Mouse (Mus musculus) liver, adult 2 months (tissue): ENCODE data around the gene Fbxw9. TPM values are rescaled to one million over a fixed set of nuclear protein-coding genes. Genes with fewer than 3 reads are reported as not detected.
"Not testable (repeated sequence)": the region's sequence is repeated elsewhere in the genome, so short reads cannot be mapped to it uniquely, and the experiment has no call there.

Source experiments
- DNase-seq: peaks from one replicate; pipeline ENCODE4 v3.0.0-alpha.2; 2011; ENCODE audit warnings: low read depth, low spot score; ENCODE audit errors: extremely low read depth
- H3K27ac ChIP-seq: fragments of 200-500 bp; replicated peaks from 2 replicates; pipeline ENCODE4 v1.5.1; 2012; ENCODE audit warnings: low read depth, mild to moderate bottlenecking, control low read depth, inconsistent platforms, low read length; ENCODE audit not compliant: insufficient read depth
- H3K27me3 ChIP-seq: fragments of 200-500 bp; 2 replicates; pipeline ENCODE4 v1.6.1; 2012; ENCODE audit warnings: mild to moderate bottlenecking, moderate library complexity, low read length, inconsistent platforms; ENCODE audit not compliant: control insufficient read depth, insufficient read depth
- H3K36me3 ChIP-seq: fragments of 200-500 bp; 2 replicates; pipeline ENCODE4 v1.6.1; 2012; ENCODE audit warnings: low read length, inconsistent platforms; ENCODE audit not compliant: control insufficient read depth, insufficient read depth
- H3K4me1 ChIP-seq: fragments of 200-500 bp; 2 replicates; pipeline ENCODE4 v1.6.1; 2011; ENCODE audit warnings: low read length; ENCODE audit not compliant: control insufficient read depth, insufficient read depth
- H3K4me3 ChIP-seq: fragments of 200-500 bp; 2 replicates; pipeline ENCODE4 v1.5.1; 2011; ENCODE audit warnings: low read depth, mild to moderate bottlenecking, control low read depth, low read length, moderate library complexity; ENCODE audit not compliant: insufficient read depth
- H3K79me2 ChIP-seq: fragments of 200-500 bp; 2 replicates; pipeline ENCODE4 v1.6.1; 2012; ENCODE audit warnings: inconsistent platforms, mild to moderate bottlenecking, low read length, moderate library complexity; ENCODE audit not compliant: control insufficient read depth, insufficient read depth
- H3K9ac ChIP-seq: fragments of 200-500 bp; 2 replicates; pipeline ENCODE4 v1.6.1; 2012; ENCODE audit warnings: low read depth, mild to moderate bottlenecking, control low read depth, inconsistent platforms, low read length
- CTCF ChIP-seq: fragments of 200-500 bp; IDR thresholded peaks from 2 replicates; pipeline ENCODE4 v1.5.1; 2011; ENCODE audit warnings: low read depth, low read length, control low read depth
- POLR2A ChIP-seq: fragments of 200-500 bp; IDR thresholded peaks from 2 replicates; pipeline ENCODE4 v1.6.1; 2011; ENCODE audit warnings: low read length, control low read depth; ENCODE audit not compliant: insufficient read depth; ENCODE audit errors: extremely low read depth
- WGBS: fragments of 180-500 bp; shearing (Covaris S2); methylation state at CpG from one replicate; pipeline ENCODE4 v1.1.7; 2018; 5-methylcytosine and 5-hydroxymethylcytosine counted together
- polyA plus RNA-seq: library from polyadenylated mRNA; depleted of rRNA; stranded (reverse); fragments of >200 nt; gene quantifications from 2 replicates; pipeline ENCODE4 v1.2.3, GENCODE M21; 2012
- total RNA-seq: library from RNA; depleted of rRNA; stranded (reverse); fragments of >200 nt; gene quantifications from 2 replicates; pipeline ENCODE4 v1.2.3, GENCODE M21; 2014

The Fbxw9 gene
- total and polyA plus RNA-seq, 2 experiments, result 19.9 to 75.4 TPM

DNA sequence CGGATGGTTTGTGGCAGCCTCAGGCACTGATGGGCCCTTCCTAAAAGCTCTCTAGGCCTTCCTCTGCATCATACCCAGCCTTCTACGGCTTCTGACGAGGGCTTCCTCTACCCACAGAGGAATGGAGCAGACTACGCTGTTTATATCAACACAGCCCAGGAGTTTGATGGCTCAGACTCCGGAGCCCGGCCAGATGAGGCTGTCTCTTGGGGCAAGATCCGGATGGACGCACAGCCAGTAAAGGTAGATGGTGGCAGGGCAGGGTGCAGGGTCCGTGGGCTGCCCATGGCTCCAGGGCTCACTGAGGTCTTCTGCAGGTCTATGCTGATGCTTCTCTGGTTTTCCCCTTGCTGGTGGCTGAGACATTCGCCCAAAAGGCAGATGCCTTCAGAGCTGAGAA, 14.8 kb downstream of the Fbxw9 start:
- Histone ChIP-seq H3K9ac (no peak overlapping the region), H3K4me3 (no peak overlapping the region), H3K27ac (no peak overlapping the region), H3K79me2 (peaks cover 9% of the 10 kb centered on the region; the same call in 1 of the 2 replicates), H3K27me3 (no peaks in the 10 kb centered on the region), H3K36me3 (peaks cover 2% of the 10 kb centered on the region; the same call in 1 of the 2 replicates), H3K4me1 (peaks cover 10% of the 10 kb centered on the region)
- DNase-seq, result no peak
- no peak for TF ChIP-seq POLR2A
- TF ChIP-seq CTCF, result no peak
- 95% methylated on average over 10 of the region's 10 CpGs for WGBS

DNA sequence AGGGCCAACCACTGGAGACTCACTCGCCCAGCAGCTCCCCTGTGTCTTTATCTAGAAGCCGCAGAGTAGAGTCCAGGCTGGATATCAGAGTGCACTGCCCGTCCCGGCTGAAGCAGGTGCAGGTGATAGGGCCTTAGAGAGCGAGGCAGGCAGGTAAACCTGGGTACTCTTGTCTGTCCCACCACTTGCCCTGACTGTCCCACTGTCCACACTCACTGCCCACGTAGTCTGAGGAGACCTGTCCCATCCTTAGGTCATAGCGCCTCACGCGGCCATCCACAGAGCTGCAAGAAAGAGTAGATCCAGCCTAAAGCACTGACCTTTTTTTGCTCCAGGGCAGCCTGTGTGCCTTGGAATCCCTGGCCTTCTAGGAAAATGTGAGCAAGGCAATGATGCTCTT, 16.1 kb downstream of the Fbxw9 start:
- peaks cover 9% of the 10 kb centered on the region; the same call in 1 of the 2 replicates for H3K79me2 ChIP-seq
- H3K9ac ChIP-seq, result no peak overlapping the region
- WGBS, result 82% methylated on average over 9 of the region's 9 CpGs
- TF ChIP-seq CTCF (peak; percentile 66), POLR2A (no peak)
- H3K27ac ChIP-seq, result no peak overlapping the region
- peaks cover 2% of the 10 kb centered on the region; the same call in 1 of the 2 replicates for H3K36me3 ChIP-seq
- no peaks in the 10 kb centered on the region for H3K27me3 ChIP-seq
- peaks cover 7% of the 10 kb centered on the region for H3K4me1 ChIP-seq
- H3K4me3 ChIP-seq, result no peak overlapping the region
- no peak for DNase-seq

DNA sequence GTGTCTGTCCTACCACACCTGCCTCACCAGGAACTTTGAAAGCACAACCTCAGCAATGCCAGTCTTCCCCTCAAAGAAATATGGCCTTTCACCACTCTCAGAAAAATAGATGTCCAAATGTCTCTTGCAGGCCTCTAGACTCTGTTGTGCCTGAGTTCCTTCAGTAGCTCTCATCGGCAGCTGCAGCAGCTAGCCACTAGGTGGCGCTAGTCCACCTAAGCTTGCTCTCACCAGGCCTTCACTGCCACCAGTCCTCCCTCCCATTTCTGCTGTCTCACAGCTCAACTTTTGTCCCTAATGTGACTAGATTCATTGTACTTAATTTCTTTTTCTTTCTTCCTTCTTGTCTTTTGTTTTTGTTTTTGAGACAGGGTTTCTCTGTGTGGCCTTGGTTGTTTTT, 17.1 kb downstream of the Fbxw9 start:
- TF ChIP-seq POLR2A (no peak), CTCF (peak; percentile 100)
- Histone ChIP-seq H3K9ac (no peak overlapping the region), H3K27ac (no peak overlapping the region), H3K4me3 (no peak overlapping the region), H3K27me3 (no peaks in the 10 kb centered on the region), H3K36me3 (peaks cover 2% of the 10 kb centered on the region; the same call in 1 of the 2 replicates), H3K4me1 (peaks cover 12% of the 10 kb centered on the region), H3K79me2 (peaks cover 9% of the 10 kb centered on the region; the same call in 1 of the 2 replicates)
- peak; percentile 72 for DNase-seq
- 0% methylated on average over 2 of the region's 2 CpGs for WGBS

DNA sequence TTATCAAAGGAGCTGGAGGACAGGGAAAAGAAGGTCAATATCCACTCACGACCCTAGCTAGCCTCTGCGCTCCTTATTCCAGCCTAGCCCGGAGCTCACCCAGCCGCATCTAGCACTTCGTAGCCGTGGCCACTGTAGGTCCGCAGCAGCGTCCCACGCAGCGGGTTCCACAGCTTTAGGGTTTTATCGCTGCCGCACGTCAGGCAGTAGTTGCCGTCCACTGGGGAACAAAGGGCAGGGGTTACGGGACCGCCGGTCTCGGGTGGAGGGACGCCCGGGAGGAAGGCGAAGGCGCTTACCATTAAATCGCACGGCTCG, 20.3 kb downstream of the Fbxw9 start:
- no peak for DNase-seq

DNA sequence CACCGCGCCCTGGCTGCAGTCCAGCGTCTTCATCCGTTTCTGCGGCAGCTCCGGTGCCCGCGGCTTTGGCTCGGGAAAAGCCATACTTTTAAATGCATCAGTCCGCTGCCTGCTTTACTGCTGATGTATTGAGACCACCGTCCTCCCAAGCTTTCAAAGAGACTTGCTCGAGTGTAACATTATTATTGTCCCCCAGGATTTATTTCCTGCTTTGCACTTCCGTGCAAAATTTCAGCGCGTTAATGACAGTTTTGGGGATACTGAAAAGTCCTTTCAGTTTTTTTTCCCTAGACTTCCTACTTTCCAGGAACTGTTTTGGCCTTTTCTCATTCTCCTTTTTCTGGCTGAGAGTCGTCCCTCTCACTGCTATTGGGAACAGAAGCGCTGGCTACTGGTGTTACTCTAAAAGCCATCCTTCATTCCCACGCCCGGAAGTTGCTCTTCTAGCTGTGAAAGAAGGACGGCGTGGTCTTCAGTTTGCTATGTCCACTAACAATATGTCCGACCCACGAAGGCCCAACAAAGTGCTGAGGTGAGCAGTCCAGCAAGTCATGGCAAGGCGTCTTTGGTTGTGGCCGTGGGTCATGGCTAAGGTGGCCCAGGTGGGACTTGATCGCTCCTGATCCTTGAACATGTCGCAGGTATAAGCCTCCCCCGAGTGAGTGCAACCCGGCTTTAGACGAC, 20.8 kb downstream of the Fbxw9 start, which contains the start of gene Wdr83os:
Wdr83os (plus strand) TSS at position 209 of the 684 bp plus-strand sequence.
- WGBS, result under 1% methylated on average over 30 of the region's 30 CpGs
- DNase-seq, result peak; percentile 76

More for the DNA sequence above, 20.3 kb downstream of the Fbxw9 start:
- Histone ChIP-seq H3K27me3 (no peaks in the 10 kb centered on the region), H3K79me2 (peaks cover 5% of the 10 kb centered on the region; the same call in 1 of the 2 replicates), H3K27ac (peak overlapping the region; percentile 22), H3K4me1 (peaks cover 25% of the 10 kb centered on the region), H3K36me3 (peaks cover 2% of the 10 kb centered on the region; the same call in 1 of the 2 replicates), H3K4me3 (peak overlapping the region; percentile 87), H3K9ac (peak overlapping the region; percentile 92)
- 0% methylated on average over 25 of the region's 25 CpGs for WGBS
- TF ChIP-seq CTCF (no peak), POLR2A (no peak)

DNA sequence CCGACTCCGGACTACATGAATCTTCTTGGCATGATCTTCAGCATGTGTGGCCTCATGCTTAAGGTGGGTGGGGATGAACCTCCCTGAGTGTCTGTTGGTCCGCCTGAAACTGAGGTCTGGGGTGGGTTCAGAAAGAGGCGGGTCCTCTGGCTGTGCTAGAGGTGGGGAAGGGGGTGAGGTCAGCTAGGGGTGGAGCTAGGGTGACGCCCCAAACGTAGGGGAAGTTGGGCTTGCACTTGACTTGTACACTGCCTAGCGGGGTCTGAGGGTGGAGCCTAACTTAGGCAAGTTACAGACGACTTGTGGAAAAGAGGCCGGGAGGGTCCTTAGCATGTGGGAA, 21.3 kb downstream of the Fbxw9 start, which contains the start of gene Wdr83:
Wdr83 (minus strand) TSS at position 91 of the 340 bp plus-strand sequence.
- peaks cover 5% of the 10 kb centered on the region; the same call in 1 of the 2 replicates for H3K79me2 ChIP-seq
- H3K27ac ChIP-seq, result peak within 1 kb of the TSS; percentile 49
- no peaks in the 10 kb centered on the region for H3K27me3 ChIP-seq
- H3K4me1 ChIP-seq, result peaks cover 25% of the 10 kb centered on the region
- peak within 1 kb of the TSS; percentile 92 for H3K9ac ChIP-seq
- peak within 1 kb of the TSS; percentile 87 for H3K4me3 ChIP-seq
- DNase-seq, result peak; percentile 52
- TF ChIP-seq CTCF, result no peak
- no peak for TF ChIP-seq POLR2A
- under 1% methylated on average over 9 of the region's 9 CpGs for WGBS
- H3K36me3 ChIP-seq, result peaks cover 7% of the 10 kb centered on the region

More for the DNA sequence above, 20.8 kb downstream of the Fbxw9 start, which contains the start of gene Wdr83os:
- Histone ChIP-seq H3K4me3 (peak within 1 kb of the TSS; percentile 87), H3K36me3 (peaks cover 7% of the 10 kb centered on the region), H3K79me2 (peaks cover 5% of the 10 kb centered on the region; the same call in 1 of the 2 replicates), H3K27me3 (no peaks in the 10 kb centered on the region), H3K4me1 (peaks cover 25% of the 10 kb centered on the region), H3K27ac (peak within 1 kb of the TSS; percentile 49), H3K9ac (peak within 1 kb of the TSS; percentile 92)
- TF ChIP-seq POLR2A (no peak), CTCF (no peak)

DNA sequence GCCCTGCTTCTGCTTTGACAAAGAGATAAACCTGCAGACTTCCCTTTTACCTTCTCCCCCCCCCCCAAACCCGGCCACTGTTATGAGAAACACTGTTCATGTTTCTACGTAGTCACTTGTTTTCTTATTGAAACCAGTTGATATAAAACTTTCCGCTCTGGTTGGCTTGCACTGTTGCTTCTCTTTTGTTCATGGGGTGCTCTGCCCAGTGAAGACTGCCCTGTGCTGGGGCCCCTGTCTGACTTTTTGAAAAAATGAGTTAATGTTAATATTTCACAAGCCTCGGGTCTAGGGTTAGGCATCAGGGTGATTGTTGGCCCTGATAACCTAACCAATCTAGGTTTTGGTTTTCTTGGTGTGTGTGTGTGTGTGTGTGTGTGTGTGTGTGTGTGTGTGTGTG, 22.3 kb downstream of the Fbxw9 start:
- H3K4me1 ChIP-seq, result peaks cover 25% of the 10 kb centered on the region
- 71% methylated on average over 4 of the region's 4 CpGs for WGBS
- not testable (repeated sequence) for H3K79me2 ChIP-seq, DNase-seq, H3K27ac ChIP-seq, H3K4me3 ChIP-seq, H3K27me3 ChIP-seq, H3K9ac ChIP-seq
- H3K36me3 ChIP-seq, result peaks cover 13% of the 10 kb centered on the region
